Mouse (Mus musculus): Measurements from ENCODE around the gene Nf1.
"Not testable (repeated sequence)": the region's sequence is repeated elsewhere in the genome, so short reads cannot be mapped to it uniquely, and the experiment has no call there.

Gene Nf1

DNA sequence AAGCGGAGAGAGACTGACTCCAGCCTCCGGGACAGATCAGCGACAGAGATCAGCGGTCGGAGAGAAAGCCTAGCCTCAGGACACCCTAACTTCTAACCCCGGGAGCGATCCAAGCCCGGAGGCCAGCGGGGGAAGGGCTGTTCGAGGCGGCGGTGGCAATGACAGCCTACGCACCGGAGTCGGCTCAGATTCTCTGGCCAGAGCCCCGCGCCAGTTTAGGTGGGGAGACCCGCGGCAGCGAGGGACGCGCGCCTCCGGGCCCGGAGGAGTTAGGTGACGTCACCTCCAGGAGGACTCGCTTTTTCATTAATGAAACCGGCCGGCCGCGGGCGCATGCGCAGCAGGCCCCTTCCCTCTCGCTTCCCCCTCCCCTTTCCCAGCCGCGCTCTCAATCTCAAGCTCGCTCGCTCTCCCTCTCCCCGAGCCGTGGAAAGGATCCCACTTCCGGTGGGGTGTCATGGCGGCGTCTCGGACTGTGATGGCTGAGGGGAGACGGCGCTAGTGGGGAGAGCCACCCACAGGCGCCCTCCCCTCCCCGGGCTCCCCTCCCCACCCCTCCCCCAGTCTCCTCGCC is at the start of gene Nf1:
Gene Nf1, plus strand, starts transcription at position 460 of the 574 bp plus-strand sequence.
- peak; percentile 96 for DNase-seq (ENCODE audit: low read depth, low spot score)

DNA sequence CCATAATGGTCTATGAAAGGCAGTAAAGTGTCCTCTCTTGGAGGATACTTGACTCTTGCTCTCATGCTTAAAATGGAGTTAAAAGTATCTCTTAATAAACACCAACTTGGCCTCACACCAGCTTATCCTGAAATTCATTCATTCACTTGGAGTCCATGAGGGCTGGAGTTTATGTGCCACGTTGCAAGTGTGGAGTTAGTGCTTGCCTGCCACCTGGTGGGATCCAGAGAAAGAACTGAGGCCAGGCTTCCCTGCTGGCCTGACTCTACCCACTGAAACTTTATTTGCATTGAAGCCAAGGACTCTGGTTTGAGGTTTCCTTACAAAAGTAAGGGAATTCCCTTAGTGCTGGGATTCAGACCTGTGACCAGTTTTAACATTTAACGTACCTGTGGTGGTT is 49.0 kb upstream of the Nf1 start:
- DNase-seq (ENCODE audit: low read depth, low spot score) = peak; percentile 50

DNA sequence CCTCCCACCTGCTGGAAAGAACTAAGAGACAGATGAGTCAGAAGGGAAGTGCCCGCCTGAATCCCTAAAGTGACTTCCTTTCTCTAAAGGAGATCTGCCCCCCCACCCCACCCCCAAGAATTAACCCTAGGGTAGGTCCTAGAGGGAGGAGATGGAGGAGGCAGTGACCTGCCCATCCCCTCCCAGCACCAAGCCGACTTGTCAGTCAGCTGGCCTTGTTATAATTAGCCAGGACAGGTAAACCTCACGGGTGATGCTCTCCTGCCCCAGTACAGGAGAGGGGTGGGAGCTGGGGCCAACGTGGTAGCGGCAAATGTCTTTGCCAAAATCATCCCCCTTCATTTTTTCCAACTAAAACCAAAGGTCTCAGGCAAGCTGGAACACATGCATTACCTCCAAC is 47.8 kb upstream of the Nf1 start:
- DNase-seq (ENCODE audit: low read depth, low spot score) = no peak

DNA sequence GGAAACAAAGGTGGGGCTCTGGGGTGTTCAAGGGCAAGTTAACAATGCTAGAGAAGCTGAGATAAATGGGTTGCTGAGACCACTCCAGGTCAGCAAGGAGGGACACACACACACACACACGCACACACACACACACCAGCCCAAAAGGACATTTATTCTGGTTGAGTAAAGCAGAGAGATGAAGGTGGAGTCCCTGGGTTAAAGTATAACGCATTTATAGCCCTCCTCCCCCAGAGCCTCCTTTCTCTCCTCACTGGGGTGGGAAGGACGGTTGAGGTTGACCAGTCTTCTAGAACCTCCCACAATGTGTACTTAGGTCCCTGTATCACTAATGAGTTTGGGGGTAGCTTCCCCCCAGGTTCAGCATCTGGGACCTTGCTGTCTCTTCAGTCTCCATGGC is 47.4 kb upstream of the Nf1 start:
- no peak for DNase-seq (ENCODE audit: low read depth, low spot score)

DNA sequence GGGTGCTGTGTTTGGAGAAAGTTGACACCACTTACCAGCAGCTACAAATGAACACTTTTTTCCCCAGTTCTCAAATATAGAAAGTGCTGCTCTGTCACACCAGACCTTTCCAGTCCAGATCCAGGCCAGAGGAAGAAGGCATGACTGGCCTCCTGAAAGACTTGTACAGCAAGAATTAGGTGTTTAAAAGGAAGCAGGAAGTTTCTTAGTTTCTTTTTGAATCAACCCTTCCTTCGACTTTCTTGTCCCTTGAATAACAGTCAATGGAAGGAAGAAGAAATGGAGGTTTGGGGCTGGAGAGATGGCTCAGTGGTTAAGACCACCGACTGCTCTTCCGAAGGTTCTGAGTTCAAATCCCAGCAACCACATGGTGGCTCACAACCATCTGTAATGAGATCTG is 46.5 kb upstream of the Nf1 start:
- no peak for DNase-seq (ENCODE audit: low read depth, low spot score)

DNA sequence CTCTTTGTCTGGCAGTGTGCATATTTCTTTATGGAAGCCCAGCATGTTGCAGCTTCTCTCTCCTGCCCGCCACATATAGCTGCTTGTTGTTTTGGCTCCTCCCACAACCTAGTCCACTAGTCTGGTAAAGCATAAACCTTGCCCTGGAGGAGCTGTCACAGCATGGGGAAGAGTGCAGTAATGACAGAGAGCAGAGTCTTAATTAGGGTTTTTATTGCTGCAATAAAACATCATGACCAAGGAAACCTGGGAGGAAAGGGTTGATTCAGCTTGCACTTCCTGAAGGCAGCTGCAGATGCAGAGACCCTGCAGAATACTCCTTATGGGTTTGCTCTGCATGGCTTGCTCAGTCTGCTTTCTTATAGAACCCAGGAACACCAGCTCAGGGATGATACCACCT is 45.5 kb upstream of the Nf1 start:
- DNase-seq (ENCODE audit: low read depth, low spot score) = peak; percentile 82

DNA sequence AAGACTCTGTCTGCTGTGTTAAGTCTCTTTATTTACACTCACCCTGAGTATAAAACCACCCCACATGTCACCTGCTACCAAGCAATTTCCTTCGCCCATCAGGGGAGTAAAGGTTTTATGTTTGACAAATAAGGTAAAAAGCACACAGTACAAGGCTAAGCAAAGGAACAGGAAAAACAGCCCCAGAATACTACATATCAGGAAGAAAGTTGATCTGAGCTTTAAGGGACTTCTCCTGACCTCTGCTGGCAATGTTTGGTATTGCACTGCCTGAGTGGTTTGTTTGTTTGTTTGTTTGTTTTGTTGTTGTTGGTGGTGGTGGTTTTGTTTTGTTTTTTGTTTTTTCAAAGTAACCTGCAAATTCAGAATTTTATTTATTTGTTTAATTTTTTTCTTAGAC is 43.3 kb upstream of the Nf1 start:
- DNase-seq (ENCODE audit: low read depth, low spot score) = peak; percentile 41

DNA sequence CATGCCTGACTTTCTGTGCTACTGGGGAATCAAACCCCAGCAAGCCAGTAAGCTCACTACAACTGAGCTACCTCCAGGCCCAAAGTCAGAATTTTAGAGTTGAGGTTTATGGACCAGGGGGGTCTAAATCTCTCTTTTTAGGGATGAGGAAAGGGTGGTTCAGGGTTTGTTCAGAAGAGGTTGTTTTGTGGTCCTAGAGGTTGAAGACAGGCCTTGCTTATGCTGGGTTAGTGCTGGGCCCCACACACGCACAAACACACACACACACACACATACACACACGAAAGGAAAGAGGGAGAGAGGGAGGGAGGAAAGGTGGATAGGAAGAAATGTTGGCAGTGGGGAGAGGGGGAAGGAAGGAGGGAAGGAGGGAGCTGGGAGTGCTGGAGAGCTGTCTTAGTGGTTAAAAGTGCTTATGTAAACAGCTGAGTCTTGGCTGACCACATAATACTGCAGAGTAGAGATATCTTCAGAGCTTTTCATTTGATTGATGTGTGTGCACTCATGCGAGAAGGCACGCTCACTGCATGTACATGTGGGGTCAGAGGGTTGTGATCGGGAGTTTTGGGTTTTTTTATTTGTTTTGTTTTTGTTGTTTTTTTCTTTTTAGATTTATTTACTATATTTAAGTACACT is 42.5 kb upstream of the Nf1 start, which contains the start of gene Gm9964:
Gene Gm9964, minus strand, starts transcription at position 51 of the 636 bp plus-strand sequence.
- DNase-seq (ENCODE audit: low read depth, low spot score) = no peak

DNA sequence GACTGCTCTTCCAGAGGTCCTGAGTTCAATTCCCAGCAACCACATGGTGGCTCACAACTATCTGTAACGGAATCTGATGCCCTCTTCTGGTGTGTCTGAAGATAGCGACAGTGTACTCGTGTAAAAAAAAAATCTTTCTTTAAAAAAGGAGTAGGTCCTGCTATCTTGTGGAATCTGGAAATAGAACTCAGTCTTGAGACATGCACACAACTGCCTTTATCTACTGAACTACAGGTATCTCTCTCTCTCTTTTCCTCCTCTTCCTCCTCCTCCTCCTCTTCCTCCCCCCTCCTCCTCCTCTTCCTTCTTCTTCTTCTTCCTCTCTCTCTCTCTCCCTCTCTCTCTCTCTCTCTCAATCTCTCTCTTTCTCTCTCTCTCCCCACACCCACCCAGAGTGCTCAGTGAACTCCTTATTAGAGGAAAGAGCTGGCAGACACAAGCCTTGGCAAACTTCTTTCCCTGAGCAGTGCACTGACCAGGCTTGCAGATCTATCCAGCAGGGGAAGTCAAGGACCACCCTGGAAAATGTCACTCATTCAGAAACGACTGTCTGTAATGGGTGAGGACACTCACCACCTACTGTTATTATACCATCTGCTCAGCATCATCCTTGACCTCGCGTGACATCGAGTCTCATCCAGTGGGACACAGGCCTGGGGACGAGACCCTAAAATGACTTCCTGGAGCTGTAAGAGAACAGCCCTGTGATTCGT is 39.6 kb upstream of the Nf1 start:
- no peak for DNase-seq (ENCODE audit: low read depth, low spot score)

DNA sequence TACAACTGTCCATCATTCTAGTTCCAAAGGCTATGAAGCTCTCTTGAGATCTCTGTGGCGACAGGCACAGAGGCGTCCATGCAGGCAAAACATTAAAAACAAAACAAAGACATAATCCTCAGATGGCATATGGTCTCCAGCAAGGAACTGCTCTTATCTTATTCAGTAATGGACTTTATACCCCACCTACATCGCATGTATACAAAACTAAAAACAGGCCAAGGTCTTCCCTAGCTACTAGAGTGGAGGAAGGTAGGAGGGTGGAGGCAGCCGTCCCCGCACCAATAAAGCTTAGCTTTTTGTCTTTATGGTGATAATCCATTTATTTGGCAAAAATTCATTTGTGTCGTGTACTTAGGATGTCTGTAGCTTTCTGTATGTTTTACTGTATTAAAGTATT is 36.4 kb upstream of the Nf1 start:
- DNase-seq (ENCODE audit: low read depth, low spot score) = no peak

DNA sequence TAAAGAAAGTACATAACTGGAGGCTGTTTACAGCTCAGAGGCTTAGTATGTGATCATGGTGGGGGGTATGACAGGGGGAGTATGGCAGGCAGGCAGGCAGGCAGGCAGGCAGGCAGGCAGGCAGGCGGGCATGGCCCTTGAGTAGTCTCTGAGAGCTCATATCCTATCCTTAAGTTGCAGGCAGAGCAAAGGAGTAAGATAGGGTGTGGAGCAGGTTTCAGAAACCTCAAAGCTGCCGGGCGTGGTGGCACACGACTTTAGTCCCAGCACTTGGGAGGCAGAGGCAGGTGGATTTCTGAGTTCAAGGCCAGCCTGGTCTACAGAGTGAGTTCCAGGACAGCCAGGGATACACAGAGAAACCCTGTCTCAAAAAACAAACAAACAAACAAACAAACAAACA is 35.2 kb upstream of the Nf1 start:
- not testable (repeated sequence) for DNase-seq (ENCODE audit: low read depth, low spot score)

DNA sequence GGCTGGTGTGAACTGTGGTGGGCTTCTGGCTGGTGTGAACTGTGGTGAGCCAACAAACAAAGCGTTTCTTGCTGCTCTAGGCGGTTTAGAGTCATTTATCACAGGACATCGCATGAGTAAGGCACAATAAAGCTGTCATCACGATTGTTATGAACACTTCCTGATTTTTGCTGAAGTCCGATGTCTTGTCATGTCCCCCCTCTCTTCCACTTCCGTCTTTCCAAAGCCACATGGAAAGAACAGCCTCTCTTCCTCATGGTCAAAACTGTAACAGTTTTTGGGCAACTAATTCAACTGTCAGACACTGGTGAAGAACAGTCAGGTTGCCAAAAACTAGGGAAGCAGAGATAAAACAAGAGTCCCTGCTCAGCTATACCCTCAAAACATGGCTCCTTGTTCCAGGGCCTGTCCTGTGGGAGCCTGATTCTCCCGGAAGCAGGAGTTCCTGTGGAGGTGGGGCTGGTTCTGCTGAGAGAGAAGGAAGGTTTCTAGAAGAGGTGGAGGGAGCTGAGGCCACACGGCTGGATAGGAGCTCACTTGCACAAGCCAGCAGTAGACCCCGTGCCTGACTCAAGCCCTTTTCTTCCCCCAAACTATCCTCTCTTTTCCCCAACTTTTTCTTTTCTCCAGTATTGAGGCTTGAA is 33.7 kb upstream of the Nf1 start:
- no peak for DNase-seq (ENCODE audit: low read depth, low spot score)

DNA sequence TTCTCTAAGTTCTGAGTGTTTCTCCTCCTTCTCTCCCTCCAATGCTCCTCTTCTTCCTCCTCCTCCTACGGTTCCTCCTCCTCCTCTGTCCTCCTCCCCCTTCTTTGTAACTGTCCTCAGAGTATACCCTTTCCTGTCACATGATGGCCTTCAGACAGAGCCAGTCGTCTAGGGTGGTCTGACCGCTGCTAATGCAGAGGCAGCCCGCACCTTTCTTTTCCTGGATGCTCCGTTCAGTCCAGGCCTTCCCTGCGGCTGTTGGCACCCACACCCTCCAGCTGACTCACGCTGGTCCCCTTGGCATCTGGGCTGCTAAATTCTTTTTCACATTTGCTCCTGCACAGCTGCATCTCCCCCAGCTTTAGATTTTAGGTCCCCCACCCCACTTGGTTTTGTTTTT is 33.0 kb upstream of the Nf1 start:
- no peak for DNase-seq (ENCODE audit: low read depth, low spot score)

DNA sequence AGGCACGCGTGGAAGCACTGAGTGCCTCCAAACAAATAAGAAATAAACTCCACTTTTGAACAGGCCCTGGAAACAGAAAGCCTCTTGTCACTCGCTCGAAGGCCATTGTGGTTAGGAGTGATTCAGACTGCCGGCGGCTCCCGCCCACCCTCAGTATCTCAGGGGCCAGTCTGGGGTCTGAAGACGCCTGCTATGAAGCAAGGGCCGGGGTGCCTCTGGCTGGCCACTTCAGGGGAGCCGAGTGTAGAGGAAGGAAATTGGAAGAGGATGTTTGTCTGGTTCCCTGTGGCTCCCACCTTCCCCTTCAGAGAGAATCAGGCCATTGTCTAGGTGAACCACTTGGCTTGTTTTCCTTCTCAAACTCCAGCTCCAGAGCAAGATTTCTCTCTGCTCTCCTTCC is 32.5 kb upstream of the Nf1 start:
- DNase-seq (ENCODE audit: low read depth, low spot score) = no peak

DNA sequence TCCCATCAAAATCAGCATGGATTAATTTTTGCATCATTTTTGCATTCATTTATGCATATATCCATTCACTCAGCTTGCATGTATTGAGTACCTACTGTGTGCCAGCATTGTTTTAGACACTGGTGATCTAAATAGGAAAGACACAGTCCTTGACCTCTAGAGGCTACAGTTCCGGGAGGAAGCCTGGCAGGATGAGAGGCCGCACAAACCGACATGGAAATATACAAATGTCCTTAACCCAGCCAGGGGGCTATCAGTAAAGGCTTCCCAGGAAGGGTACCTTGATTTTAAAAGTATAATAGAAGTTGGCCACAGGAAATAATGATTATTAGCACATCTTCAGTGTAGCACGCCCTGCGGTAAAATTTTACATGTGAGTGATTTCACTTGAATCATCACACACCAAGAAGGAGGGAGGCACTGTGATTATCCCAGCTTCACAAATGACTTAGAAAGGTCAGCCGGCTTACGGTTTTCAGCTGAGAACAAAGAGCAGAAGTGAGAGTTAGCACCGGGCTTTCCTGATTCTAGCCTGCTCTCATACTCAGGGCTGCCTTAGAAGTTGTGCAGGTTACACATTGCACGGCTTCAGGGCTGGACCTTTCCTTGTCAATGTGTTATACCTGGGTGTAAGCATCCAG is 31.8 kb upstream of the Nf1 start:
- no peak for DNase-seq (ENCODE audit: low read depth, low spot score)

DNA sequence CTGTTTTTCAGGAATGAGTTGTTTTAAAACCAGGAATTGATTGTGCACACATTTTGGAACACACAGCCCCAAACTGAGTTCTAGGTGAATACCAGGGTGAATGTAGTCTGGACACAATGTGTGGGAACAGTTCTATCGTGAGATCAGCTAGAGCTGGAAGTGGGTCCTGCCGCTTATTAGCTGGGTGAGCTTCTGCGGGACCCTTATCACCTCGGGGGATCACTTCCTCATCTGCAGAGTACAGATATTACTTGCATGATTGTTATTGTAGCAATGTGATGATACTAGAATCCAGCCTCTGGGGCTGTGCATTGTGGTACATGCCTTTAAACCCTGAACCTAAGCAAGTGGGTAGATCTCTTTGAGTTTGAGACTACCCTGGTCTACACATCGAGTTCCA is 29.0 kb upstream of the Nf1 start:
- DNase-seq (ENCODE audit: low read depth, low spot score) = no peak

DNA sequence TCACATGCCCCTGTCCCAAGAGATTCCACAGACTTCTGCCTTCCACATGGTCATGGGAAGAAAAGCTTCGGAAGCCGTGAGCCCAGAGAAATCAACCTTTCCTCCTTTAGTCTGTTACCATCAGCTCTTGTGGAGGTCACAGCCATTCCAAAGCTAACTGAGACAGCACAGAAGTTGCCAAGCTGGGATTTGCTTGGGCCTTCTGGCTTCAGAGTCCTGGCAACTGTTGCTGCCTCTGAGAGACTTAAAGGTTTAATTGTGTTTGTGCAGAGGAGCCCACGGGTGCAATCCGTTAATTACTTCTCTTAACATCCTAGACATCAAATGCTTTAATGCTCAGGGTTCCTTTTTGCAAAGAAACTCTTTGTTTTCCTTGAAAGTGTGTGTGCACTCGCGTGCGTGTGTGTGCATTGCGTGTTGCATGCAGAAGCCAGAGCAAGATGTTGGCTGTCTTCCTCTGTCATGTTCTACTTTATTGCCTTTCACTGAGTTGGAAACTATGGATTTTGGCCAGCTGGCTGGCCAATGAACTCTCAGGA is 22.6 kb upstream of the Nf1 start:
- no peak for DNase-seq (ENCODE audit: low read depth, low spot score)

DNA sequence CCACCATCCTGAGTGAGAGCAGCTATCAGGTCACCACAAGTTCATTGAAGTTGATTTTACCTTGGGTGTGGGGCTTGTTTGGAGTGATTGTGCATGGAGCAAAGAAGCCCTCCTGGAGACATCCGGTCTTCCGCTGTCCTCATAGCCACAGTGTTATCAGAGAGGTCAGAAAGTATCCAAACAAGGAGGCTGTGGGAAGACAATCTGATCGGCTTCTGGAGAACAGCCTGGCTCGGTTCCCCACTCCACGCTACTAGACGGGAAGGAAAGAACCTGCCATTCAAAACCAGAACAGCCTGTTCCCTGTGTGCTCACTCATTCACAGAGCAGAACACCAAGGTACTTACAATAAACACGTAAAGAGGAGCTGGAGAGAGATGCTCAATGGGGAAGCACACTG is 19.7 kb upstream of the Nf1 start:
- DNase-seq (ENCODE audit: low read depth, low spot score) = no peak

DNA sequence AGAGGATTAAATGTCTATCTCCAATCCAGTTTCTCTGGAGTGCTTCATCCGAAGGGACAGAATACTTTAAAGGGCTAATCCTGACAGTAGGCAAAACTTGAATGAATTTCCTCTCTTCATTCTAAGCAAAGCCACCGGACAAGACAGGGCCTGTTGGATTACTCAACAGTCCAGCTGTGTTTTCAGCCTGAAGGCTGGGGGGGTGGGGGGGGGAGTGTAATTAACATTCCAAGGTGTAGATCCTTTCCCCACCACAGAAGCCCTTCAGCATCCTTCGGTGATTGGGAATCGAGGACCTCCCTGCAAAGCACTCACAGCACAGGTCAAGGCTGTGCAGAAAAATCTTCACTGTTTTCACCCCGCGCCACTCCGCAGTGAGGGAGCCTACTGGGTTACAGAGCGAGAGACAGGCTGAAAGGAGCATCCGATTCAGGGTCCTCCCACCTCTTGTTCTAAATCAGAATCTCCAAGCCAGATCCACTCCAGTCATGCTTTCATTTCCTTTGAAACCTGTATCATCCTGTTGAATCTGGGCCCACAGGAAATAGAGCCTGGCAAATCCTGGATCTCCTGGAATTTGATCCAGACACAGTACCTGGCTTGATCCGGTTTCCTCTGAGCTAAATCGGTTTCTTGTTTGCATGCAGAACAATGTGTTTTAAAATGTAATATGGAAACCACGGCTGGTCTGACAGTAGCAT is 15.4 kb upstream of the Nf1 start:
- no peak for DNase-seq (ENCODE audit: low read depth, low spot score)

DNA sequence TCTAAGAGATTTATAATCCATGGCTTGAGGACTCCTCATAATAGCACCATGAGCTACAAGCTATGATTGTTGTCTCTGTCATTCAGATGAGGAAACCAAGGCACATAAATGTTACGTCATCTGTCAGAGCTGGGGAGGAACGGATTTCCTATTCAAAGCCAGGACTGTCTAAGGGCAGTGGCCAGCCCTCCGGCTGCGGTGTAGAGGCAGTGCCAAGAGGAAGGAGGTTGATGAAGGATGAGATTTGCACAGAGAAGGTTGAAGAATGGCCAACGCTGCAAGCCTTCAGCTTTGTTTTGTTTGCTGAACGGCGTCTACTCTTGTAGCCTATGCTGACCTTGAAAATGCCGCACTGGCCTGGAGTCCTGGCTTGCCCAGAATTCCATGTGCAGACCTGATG is 13.8 kb upstream of the Nf1 start:
- DNase-seq (ENCODE audit: low read depth, low spot score) = no peak

DNA sequence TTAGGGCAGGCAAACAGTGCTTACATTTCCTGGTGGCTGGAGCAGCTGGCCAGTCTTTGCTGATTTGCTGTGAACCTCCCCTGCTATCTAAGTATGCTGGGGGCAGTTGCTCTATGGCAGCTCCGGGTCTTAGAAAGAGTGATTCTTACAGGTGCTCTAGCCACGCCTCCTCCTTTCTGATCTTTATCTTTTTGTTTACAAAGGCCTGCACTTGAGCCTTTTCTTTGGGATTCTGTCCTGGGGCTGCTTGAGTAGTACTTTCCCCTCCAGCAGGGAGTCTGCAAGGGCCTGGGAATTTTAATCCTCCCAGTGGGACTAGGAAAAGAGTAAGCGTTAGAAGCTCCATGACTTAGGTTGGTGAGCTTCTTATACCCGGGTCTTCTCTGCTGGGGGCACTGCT is 12.4 kb upstream of the Nf1 start:
- DNase-seq (ENCODE audit: low read depth, low spot score) = no peak

All from forelimb bud, embryonic 11.5 days (tissue).